Mouse (Mus musculus) kidney, postnatal 0 days (tissue): ENCODE measurements around the gene Tsfm. TPM values are rescaled to one million over a fixed set of nuclear protein-coding genes. Genes with fewer than 3 reads are reported as not detected.
"Not testable (repeated sequence)": the region's sequence is repeated elsewhere in the genome, so short reads cannot be mapped to it uniquely, and the experiment has no call there.

Experiments used
- ATAC-seq: fragments of 200-750 bp; cut with Nextera tagmentation; replicated peaks from 2 replicates; pipeline ENCODE4 v1.8.0; 2017; ENCODE audit warnings: low read depth, moderate number of reproducible peaks, moderate TSS enrichment, moderate library complexity; ENCODE audit not compliant: low FRiP score
- DNase-seq: peaks from one replicate; pipeline ENCODE4 v3.0.0-alpha.2; 2016; ENCODE audit warnings: low spot score
- H3K27ac ChIP-seq: fragments of 300-500 bp; sonication (generic); 2 replicates; pipeline ENCODE4 v1.5.1; 2014; ENCODE audit warnings: mild to moderate bottlenecking
- H3K27me3 ChIP-seq: fragments of 300-500 bp; sonication (generic); 2 replicates; pipeline ENCODE4 v1.6.1; 2014; ENCODE audit warnings: low read length, mixed read lengths; ENCODE audit not compliant: insufficient read depth
- H3K36me3 ChIP-seq: fragments of 300-500 bp; sonication (generic); 2 replicates; pipeline ENCODE4 v1.6.1; 2014; ENCODE audit warnings: low read length, mixed read lengths; ENCODE audit not compliant: insufficient read depth
- H3K4me1 ChIP-seq: fragments of 300-500 bp; sonication (generic); replicated peaks from 2 replicates; pipeline ENCODE4 v1.6.1; 2014; ENCODE audit warnings: antibody characterized with exemption, low read length, mixed read lengths; ENCODE audit not compliant: insufficient read depth
- H3K4me2 ChIP-seq: fragments of 300-500 bp; sonication (generic); 2 replicates; pipeline ENCODE4 v1.6.1; 2014; ENCODE audit warnings: mild to moderate bottlenecking, low read length, moderate library complexity, mixed read lengths
- H3K4me3 ChIP-seq: fragments of 300-500 bp; sonication (generic); replicated peaks from 2 replicates; pipeline ENCODE4 v1.5.1; 2014; ENCODE audit warnings: low read depth, low read length
- H3K9ac ChIP-seq: fragments of 300-500 bp; sonication (generic); 2 replicates; pipeline ENCODE4 v1.6.1; 2014; ENCODE audit warnings: low read depth, low read length
- H3K9me3 ChIP-seq: fragments of 300-500 bp; sonication (generic); replicated peaks from 2 replicates; pipeline ENCODE4 v1.6.1; 2016; ENCODE audit warnings: low read length, inconsistent platforms, mixed read lengths
- CTCF ChIP-seq: IDR thresholded peaks from 2 replicates; pipeline ENCODE4 v1.5.1; 2016; ENCODE audit warnings: antibody characterized with exemption, low read depth, mild to moderate bottlenecking, moderate library complexity
- whole genome bisulfite sequencing: fragments of 180-500 bp; shearing (Covaris S2); extraction: QIAGEN DNeasy Blood & Tissue Kit; methylation state at CpG from one replicate; pipeline ENCODE4 v1.1.7; 2014; 5-methylcytosine and 5-hydroxymethylcytosine counted together
- polyA plus RNA-seq: library from polyadenylated mRNA; unstranded; fragments of >200 nt; fragmentation: Nextera tagmentation; extraction: Ambion mirVana; gene quantifications from 2 replicates; pipeline ENCODE4 v1.2.1, GENCODE M21; 2015

Tsfm gene
- polyA plus RNA-seq, 1 experiment from 2014 or later = 97.3 TPM

- ATAC-seq (no peak), DNase-seq (no peak)
- no peak for TF ChIP-seq CTCF
- peaks cover 23% of the 10 kb centered on the region for H3K4me1 ChIP-seq
- no peaks in the 10 kb centered on the region for H3K36me3 ChIP-seq
- WGBS = 31% methylated on average over 4 of the region's 4 CpGs
- no peak overlapping the region for H3K4me3 ChIP-seq
- H3K9ac ChIP-seq = no peak overlapping the region
- no peak overlapping the region for H3K27ac ChIP-seq
- no peak overlapping the region for H3K4me2 ChIP-seq
- H3K9me3 ChIP-seq = no peaks in the 10 kb centered on the region
- H3K27me3 ChIP-seq = peaks cover 36% of the 10 kb centered on the region
Measured at GRCm38 (mm10) chr10:127076082-127076481, 45.4 kb upstream of the Tsfm start.

- H3K4me3 ChIP-seq = no peak overlapping the region
- H3K27me3 ChIP-seq = peaks cover 32% of the 10 kb centered on the region
- no peak for DNase-seq
- 53% methylated on average over 8 of the region's 8 CpGs for WGBS
- H3K9ac ChIP-seq = no peak overlapping the region
- H3K9me3 ChIP-seq = no peaks in the 10 kb centered on the region
- no peak overlapping the region for H3K4me2 ChIP-seq
- H3K27ac ChIP-seq = no peak overlapping the region
- peaks cover 25% of the 10 kb centered on the region for H3K4me1 ChIP-seq
- H3K36me3 ChIP-seq = no peaks in the 10 kb centered on the region
- no peak for TF ChIP-seq CTCF
- ATAC-seq = no peak
Measured at GRCm38 (mm10) chr10:127075651-127076050, 45.0 kb upstream of the Tsfm start.

- no peaks in the 10 kb centered on the region for H3K36me3 ChIP-seq
- no peak within 1 kb of the TSS for H3K4me3 ChIP-seq
- DNase-seq (no peak), ATAC-seq (no peak)
- H3K9ac ChIP-seq = no peak within 1 kb of the TSS
- H3K27me3 ChIP-seq = peaks cover 26% of the 10 kb centered on the region
- H3K9me3 ChIP-seq = no peaks in the 10 kb centered on the region
- TF ChIP-seq CTCF = no peak
- peaks cover 24% of the 10 kb centered on the region for H3K4me1 ChIP-seq
- no peak within 1 kb of the TSS for H3K4me2 ChIP-seq
- WGBS = 58% methylated on average over 9 of the region's 9 CpGs
- no peak within 1 kb of the TSS for H3K27ac ChIP-seq
Measured at GRCm38 (mm10) chr10:127075080-127075479, 44.4 kb upstream of the Tsfm start, which contains the start of gene Agap2. TSS of gene Agap2 (plus strand) at chr10:127075284.

- ATAC-seq = no peak
- WGBS = 81% methylated on average over 1 of the region's 1 CpGs
Measured at GRCm38 (mm10) chr10:127073981-127074380, 43.3 kb upstream of the Tsfm start.

GRCm38 (mm10) chr10:127072969-127073368, 42.3 kb upstream of the Tsfm start:
- 57% methylated on average over 2 of the region's 2 CpGs for WGBS
- not testable (repeated sequence) for DNase-seq, H3K27me3 ChIP-seq, H3K36me3 ChIP-seq, H3K9ac ChIP-seq, H3K4me3 ChIP-seq, H3K27ac ChIP-seq, H3K4me2 ChIP-seq, ATAC-seq, H3K9me3 ChIP-seq
- peaks cover 16% of the 10 kb centered on the region; the same call in 1 of the 2 replicates for H3K4me1 ChIP-seq

More at GRCm38 (mm10) chr10:127073981-127074380, 43.3 kb upstream of the Tsfm start:
- DNase-seq = no peak
- H3K4me2 ChIP-seq = no peak overlapping the region
- peaks cover 15% of the 10 kb centered on the region for H3K27me3 ChIP-seq
- H3K27ac ChIP-seq = no peak overlapping the region
- no peaks in the 10 kb centered on the region for H3K9me3 ChIP-seq
- H3K4me3 ChIP-seq = no peak overlapping the region
- H3K36me3 ChIP-seq = no peaks in the 10 kb centered on the region
- peaks cover 14% of the 10 kb centered on the region; the same call in 1 of the 2 replicates for H3K4me1 ChIP-seq
- no peak overlapping the region for H3K9ac ChIP-seq
- no peak for TF ChIP-seq CTCF

GRCm38 (mm10) chr10:127072270-127072669, 41.6 kb upstream of the Tsfm start:
- WGBS = 80% methylated on average over 4 of the region's 4 CpGs
- H3K9me3 ChIP-seq, H3K4me2 ChIP-seq, H3K9ac ChIP-seq, DNase-seq, H3K4me3 ChIP-seq, ATAC-seq, H3K27me3 ChIP-seq, H3K27ac ChIP-seq: not testable (repeated sequence)
- H3K4me1 ChIP-seq = peaks cover 16% of the 10 kb centered on the region; the same call in 1 of the 2 replicates
- peaks cover 13% of the 10 kb centered on the region for H3K36me3 ChIP-seq

- Histone ChIP-seq H3K4me3 (no peak overlapping the region), H3K9ac (no peak overlapping the region), H3K27me3 (no peaks in the 10 kb centered on the region), H3K4me1 (peaks cover 16% of the 10 kb centered on the region; the same call in 1 of the 2 replicates), H3K27ac (no peak overlapping the region), H3K36me3 (peaks cover 22% of the 10 kb centered on the region), H3K9me3 (no peaks in the 10 kb centered on the region), H3K4me2 (peak overlapping the region; percentile 73)
- DNase-seq (no peak), ATAC-seq (no peak)
- TF ChIP-seq CTCF = no peak
- WGBS = 72% methylated on average over 9 of the region's 9 CpGs
Measured at GRCm38 (mm10) chr10:127071203-127071602, 40.6 kb upstream of the Tsfm start.
